Mouse (Mus musculus) yolk sac, embryonic 10.5 days (tissue): ENCODE results near the gene Tmem86a.

Experiments
- DNase-seq: peaks from one replicate; pipeline ENCODE4 v3.0.0-alpha.2; 2017; ENCODE audit warnings: low spot score

The Tmem86a gene

DNA sequence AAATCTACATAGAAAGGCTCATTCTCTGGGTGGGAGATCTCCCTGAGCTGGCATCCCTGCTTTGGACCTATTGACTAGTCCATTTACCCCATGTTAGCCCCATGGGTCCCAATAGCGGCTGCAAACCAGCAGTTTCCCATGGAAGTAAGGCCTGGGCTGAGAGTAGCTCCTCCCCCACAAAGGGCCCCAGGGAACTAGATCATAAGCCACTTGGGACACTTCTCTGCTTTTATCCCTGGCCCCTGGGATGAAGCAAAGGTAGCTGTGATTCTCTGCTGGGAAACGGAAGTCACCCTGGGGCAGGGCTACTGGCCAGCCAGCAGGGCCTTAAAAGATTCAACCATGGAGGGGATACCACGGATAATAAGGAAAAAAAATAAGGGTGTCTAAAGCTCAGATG lies 26.3 kb downstream of the Tmem86a start:
- DNase-seq = no peak

DNA sequence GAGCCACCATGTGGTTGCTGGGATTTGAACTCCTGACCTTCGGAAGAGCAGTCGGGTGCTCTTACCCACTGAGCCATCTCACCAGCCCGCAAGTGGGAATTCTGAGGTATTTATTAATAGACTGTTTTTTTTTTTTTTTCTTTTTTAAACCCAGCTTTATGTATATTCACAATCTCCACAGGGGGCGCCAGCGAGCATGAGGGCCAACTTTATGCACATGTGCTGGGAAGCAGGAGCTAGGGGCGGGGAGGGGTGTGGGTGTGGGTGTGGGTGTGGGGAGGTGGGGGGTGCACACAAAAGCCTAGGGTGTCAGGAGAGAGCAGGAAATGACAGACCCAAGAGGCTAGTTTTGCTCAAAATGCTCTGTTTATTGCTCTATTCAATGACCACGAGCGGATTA lies 27.1 kb downstream of the Tmem86a start:
- no peak for DNase-seq

- no peak for DNase-seq
Observed at GRCm38 (mm10) chr7:47080868-47081267, 30.5 kb downstream of the Tmem86a start.

- peak; percentile 20 for DNase-seq
Observed at GRCm38 (mm10) chr7:47081277-47081676, 30.9 kb downstream of the Tmem86a start.

GRCm38 (mm10) chr7:47085075-47085474 lies 34.7 kb downstream of the Tmem86a start:
- DNase-seq = no peak

DNA sequence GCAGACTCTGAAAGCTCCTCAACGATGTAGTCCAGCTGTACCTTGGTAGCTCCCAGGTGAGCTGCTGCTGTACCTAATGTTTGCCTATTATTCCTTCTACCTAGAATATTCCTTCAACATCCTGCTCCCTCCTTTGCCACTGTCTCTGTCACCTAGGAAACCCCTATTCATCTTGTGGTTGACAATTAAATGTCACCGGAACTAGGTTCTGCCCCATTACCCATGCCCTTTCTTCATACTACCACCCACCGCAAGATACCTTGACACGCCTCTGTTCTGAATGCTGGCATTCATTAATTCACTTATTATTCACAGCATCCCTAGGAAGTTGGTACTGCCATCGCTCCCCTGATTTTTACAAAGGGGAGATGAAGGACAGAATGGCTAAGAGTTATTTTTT lies 43.5 kb downstream of the Tmem86a start:
- DNase-seq = no peak

DNA sequence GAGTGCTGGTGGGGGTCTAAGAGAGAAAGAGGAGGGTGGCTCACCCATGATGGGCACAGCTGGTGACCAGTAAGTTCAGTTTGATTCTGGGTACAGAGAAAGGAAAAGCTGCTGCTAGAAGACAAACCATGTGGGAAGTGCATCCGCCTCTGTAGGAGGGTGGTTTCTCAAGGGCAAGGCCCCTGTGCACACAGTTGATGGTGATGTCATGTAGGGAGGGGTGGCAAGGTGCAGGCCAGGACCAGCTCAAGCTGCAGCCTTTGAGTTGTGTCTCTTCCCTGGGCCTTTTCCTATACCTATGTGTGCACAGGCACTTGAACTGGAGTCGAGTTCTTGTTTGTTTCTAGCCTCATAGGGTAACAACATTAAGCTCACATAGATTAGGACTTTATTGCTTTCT lies 44.6 kb downstream of the Tmem86a start:
- no peak for DNase-seq

GRCm38 (mm10) chr7:47098044-47098443 lies 47.6 kb downstream of the Tmem86a start:
- no peak for DNase-seq

DNA sequence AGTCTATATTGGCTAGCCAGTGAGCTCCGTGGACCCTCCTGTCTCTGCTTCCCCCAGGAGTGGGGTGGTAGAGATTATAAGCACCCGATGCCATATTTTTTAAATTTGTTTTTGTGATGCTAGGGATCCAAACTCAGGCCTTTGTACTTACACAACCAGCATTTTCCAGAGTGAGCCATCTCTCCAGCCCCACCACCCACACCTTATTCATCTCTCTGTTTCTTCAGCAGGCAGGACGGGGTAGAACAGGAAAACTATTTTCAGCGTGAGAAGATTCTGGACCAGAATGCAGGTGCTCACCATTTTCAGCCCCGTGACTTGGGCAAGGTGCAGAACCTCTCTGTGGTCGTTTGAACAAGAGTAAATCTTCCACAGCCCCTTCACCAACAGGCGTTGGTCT lies 48.9 kb downstream of the Tmem86a start:
- DNase-seq = no peak

DNA sequence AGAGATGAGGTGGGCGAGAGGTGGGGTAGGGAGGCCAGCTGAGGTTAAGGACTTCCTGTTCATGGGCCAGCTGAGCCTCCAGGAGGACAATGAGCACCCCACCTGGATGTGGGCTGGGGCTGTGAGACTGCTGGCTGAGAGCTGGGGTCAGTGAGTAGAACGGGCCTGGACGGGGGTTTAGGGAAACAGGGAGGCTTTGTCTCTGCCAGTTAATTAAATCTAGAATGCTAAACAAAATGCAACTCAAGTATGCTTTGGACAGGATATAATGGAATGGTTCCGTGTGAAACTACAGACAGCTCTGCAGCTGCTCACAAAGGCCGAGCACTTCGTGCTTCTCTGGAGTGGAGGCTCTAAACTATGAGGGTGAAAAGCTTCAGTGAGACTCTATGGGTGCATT lies 50.2 kb downstream of the Tmem86a start:
- no peak for DNase-seq

DNA sequence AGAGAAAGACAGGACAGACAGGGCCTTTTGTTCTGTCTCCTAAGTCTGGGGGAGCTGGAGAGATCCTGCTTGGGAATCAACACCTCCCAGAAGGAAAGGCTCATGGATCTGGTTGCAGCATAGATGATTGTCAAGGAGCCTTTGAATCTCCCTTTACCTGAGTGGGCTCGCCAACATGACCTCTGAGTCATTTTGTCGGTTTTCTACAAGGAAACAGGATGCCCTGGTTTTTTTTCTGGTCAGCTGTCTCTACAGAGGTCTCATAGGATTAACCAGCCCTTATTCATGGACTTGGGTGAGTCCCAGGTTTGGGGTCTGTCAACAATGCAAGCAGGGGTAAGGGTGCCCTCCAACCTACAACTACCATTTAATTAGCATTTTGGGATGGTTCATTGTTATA lies 52.6 kb downstream of the Tmem86a start:
- no peak for DNase-seq

DNA sequence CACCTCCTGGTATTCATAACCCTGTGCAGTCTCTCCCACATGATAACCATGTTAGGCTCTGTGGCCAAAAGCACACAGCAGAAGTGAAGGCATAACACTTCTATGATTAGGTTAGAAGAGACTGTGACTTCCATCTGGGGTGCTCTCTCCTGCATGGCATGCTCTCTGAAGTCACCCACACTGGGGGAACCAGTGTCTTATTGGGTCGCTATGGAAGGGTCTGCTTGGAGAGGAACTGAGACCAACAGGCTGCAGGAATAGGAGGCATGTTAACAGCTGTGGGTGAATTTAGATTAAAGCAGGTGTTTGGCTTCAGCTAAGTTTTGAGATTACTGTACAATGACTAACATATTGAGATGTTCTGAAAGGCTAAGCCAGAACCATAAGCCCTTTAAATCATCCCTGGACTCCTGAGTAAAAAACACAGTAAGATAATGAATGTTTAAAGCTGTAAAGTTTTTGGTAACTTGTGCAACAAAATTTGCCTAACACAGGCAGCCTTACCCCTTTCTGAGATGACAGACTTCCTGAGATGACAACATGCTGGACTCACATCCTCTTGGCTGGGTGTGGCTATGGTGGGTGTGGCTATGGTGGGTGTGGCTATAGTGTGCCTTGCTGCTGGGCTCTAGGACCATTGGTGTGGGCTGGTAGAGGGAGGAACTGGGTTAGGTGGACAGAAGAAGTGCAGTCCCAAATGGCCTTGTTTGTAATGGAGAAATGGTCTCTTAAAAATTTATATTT lies 53.4 kb downstream of the Tmem86a start:
- DNase-seq = no peak
